Mouse (Mus musculus): ENCODE data around the gene Bglap3. TPM values are rescaled to one million over a fixed set of nuclear protein-coding genes. Genes with fewer than 3 reads are reported as not detected.

Bglap3 gene
- polyA plus RNA-seq, 1 experiment from 2014 or later = 0.28 TPM

GRCm38 (mm10) chr3:88409741-88410644, 37.5 kb upstream of the Bglap3 start, which contains the start of gene Pmf1:
Gene Pmf1 (minus strand): TSS chr3:88410331.
- peak; percentile 95 for ATAC-seq (replicated peaks; ENCODE audit: low FRiP score, low TSS enrichment, low read depth)
- no peaks in the 10 kb centered on the region for H3K27me3 ChIP-seq (replicated peaks; ENCODE audit: control insufficient read depth, insufficient read depth, low read length)
- peak; percentile 96 for DNase-seq (ENCODE audit: low spot score)
- H3K9ac ChIP-seq (ENCODE audit: low read length) = peak within 1 kb of the TSS; percentile 89
- H3K4me1 ChIP-seq (replicated peaks; ENCODE audit: control insufficient read depth, insufficient read depth, low read length) = peaks cover 22% of the 10 kb centered on the region
- under 1% methylated on average over 54 of the region's 54 CpGs for WGBS
- peaks cover 33% of the 10 kb centered on the region for H3K36me3 ChIP-seq (ENCODE audit: control insufficient read depth, insufficient read depth, low read length)
- peak within 1 kb of the TSS; percentile 66 for H3K4me2 ChIP-seq (ENCODE audit: low read length)
- peak within 1 kb of the TSS; percentile 76 for H3K4me3 ChIP-seq (ENCODE audit: low read depth, low read length)
- H3K9me3 ChIP-seq (ENCODE audit: control insufficient read depth, low read length) = no peaks in the 10 kb centered on the region
- H3K27ac ChIP-seq (ENCODE audit: low read depth) = peak within 1 kb of the TSS; percentile 94

GRCm38 (mm10) chr3:88408953-88409352, 36.4 kb upstream of the Bglap3 start:
- no peak for DNase-seq (ENCODE audit: low spot score)
- WGBS = 61% methylated on average over 5 of the region's 5 CpGs
- Histone ChIP-seq H3K4me1 (replicated peaks; ENCODE audit: control insufficient read depth, insufficient read depth, low read length) (peaks cover 22% of the 10 kb centered on the region), H3K27me3 (replicated peaks; ENCODE audit: control insufficient read depth, insufficient read depth, low read length) (no peaks in the 10 kb centered on the region), H3K4me2 (ENCODE audit: low read length) (peak overlapping the region; percentile 66), H3K9ac (ENCODE audit: low read length) (peak overlapping the region; percentile 89), H3K9me3 (ENCODE audit: control insufficient read depth, low read length) (no peaks in the 10 kb centered on the region), H3K27ac (ENCODE audit: low read depth) (no peak overlapping the region), H3K4me3 (ENCODE audit: low read depth, low read length) (peak overlapping the region; percentile 76), H3K36me3 (ENCODE audit: control insufficient read depth, insufficient read depth, low read length) (peaks cover 29% of the 10 kb centered on the region)
- no peak for ATAC-seq (replicated peaks; ENCODE audit: low FRiP score, low TSS enrichment, low read depth)

- H3K4me3 ChIP-seq (ENCODE audit: low read depth, low read length) = no peak overlapping the region
- ATAC-seq (replicated peaks; ENCODE audit: low FRiP score, low TSS enrichment, low read depth) = no peak
- no peak overlapping the region for H3K4me2 ChIP-seq (ENCODE audit: low read length)
- no peak overlapping the region for H3K9ac ChIP-seq (ENCODE audit: low read length)
- DNase-seq (ENCODE audit: low spot score) = no peak
- H3K27me3 ChIP-seq (replicated peaks; ENCODE audit: control insufficient read depth, insufficient read depth, low read length) = no peaks in the 10 kb centered on the region
- H3K27ac ChIP-seq (ENCODE audit: low read depth) = no peak overlapping the region
- H3K36me3 ChIP-seq (ENCODE audit: control insufficient read depth, insufficient read depth, low read length) = peaks cover 25% of the 10 kb centered on the region
- 53% methylated on average over 7 of the region's 7 CpGs for WGBS
- no peaks in the 10 kb centered on the region for H3K9me3 ChIP-seq (ENCODE audit: control insufficient read depth, low read length)
- peaks cover 22% of the 10 kb centered on the region for H3K4me1 ChIP-seq (replicated peaks; ENCODE audit: control insufficient read depth, insufficient read depth, low read length)
Measured at GRCm38 (mm10) chr3:88407529-88407928, 35.0 kb upstream of the Bglap3 start.

- ATAC-seq (replicated peaks; ENCODE audit: low FRiP score, low TSS enrichment, low read depth) (no peak), DNase-seq (ENCODE audit: low spot score) (peak; percentile 74)
- 0% methylated on average over 2 of the region's 2 CpGs for WGBS
- Histone ChIP-seq H3K27ac (ENCODE audit: low read depth) (no peak overlapping the region), H3K4me1 (replicated peaks; ENCODE audit: control insufficient read depth, insufficient read depth, low read length) (peaks cover 22% of the 10 kb centered on the region), H3K36me3 (ENCODE audit: control insufficient read depth, insufficient read depth, low read length) (peaks cover 21% of the 10 kb centered on the region), H3K4me2 (ENCODE audit: low read length) (no peak overlapping the region), H3K27me3 (replicated peaks; ENCODE audit: control insufficient read depth, insufficient read depth, low read length) (no peaks in the 10 kb centered on the region), H3K9ac (ENCODE audit: low read length) (no peak overlapping the region), H3K9me3 (ENCODE audit: control insufficient read depth, low read length) (no peaks in the 10 kb centered on the region), H3K4me3 (ENCODE audit: low read depth, low read length) (no peak overlapping the region)
Measured at GRCm38 (mm10) chr3:88407090-88407489, 34.5 kb upstream of the Bglap3 start.

GRCm38 (mm10) chr3:88403522-88404230, 31.1 kb upstream of the Bglap3 start:
- DNase-seq (ENCODE audit: low spot score) (no peak), ATAC-seq (replicated peaks; ENCODE audit: low FRiP score, low TSS enrichment, low read depth) (no peak)
- Histone ChIP-seq H3K27me3 (replicated peaks; ENCODE audit: control insufficient read depth, insufficient read depth, low read length) (no peaks in the 10 kb centered on the region), H3K4me1 (replicated peaks; ENCODE audit: control insufficient read depth, insufficient read depth, low read length) (peaks cover 10% of the 10 kb centered on the region), H3K27ac (ENCODE audit: low read depth) (no peak overlapping the region), H3K4me2 (ENCODE audit: low read length) (no peak overlapping the region), H3K4me3 (ENCODE audit: low read depth, low read length) (no peak overlapping the region), H3K36me3 (ENCODE audit: control insufficient read depth, insufficient read depth, low read length) (peaks cover 22% of the 10 kb centered on the region), H3K9ac (ENCODE audit: low read length) (no peak overlapping the region), H3K9me3 (ENCODE audit: control insufficient read depth, low read length) (no peaks in the 10 kb centered on the region)
- WGBS = 95% methylated on average over 10 of the region's 10 CpGs

- peaks cover 40% of the 10 kb centered on the region for H3K36me3 ChIP-seq (ENCODE audit: control insufficient read depth, insufficient read depth, low read length)
- no peak for ATAC-seq (replicated peaks; ENCODE audit: low FRiP score, low TSS enrichment, low read depth)
- no peaks in the 10 kb centered on the region for H3K9me3 ChIP-seq (ENCODE audit: control insufficient read depth, low read length)
- H3K4me3 ChIP-seq (ENCODE audit: low read depth, low read length) = no peak overlapping the region
- no peak overlapping the region for H3K9ac ChIP-seq (ENCODE audit: low read length)
- no peak for DNase-seq (ENCODE audit: low spot score)
- no peak overlapping the region for H3K4me2 ChIP-seq (ENCODE audit: low read length)
- no peaks in the 10 kb centered on the region for H3K27me3 ChIP-seq (replicated peaks; ENCODE audit: control insufficient read depth, insufficient read depth, low read length)
- 77% methylated on average over 2 of the region's 2 CpGs for WGBS
- H3K4me1 ChIP-seq (replicated peaks; ENCODE audit: control insufficient read depth, insufficient read depth, low read length) = no peaks in the 10 kb centered on the region
- H3K27ac ChIP-seq (ENCODE audit: low read depth) = no peak overlapping the region
Measured at GRCm38 (mm10) chr3:88398666-88399065, 26.1 kb upstream of the Bglap3 start.

- DNase-seq (ENCODE audit: low spot score) (no peak), ATAC-seq (replicated peaks; ENCODE audit: low FRiP score, low TSS enrichment, low read depth) (no peak)
- H3K4me3 ChIP-seq (ENCODE audit: low read depth, low read length) = no peak overlapping the region
- no peak overlapping the region for H3K4me2 ChIP-seq (ENCODE audit: low read length)
- no peak overlapping the region for H3K9ac ChIP-seq (ENCODE audit: low read length)
- peaks cover 30% of the 10 kb centered on the region for H3K36me3 ChIP-seq (ENCODE audit: control insufficient read depth, insufficient read depth, low read length)
- no peak overlapping the region for H3K27ac ChIP-seq (ENCODE audit: low read depth)
- H3K9me3 ChIP-seq (ENCODE audit: control insufficient read depth, low read length) = no peaks in the 10 kb centered on the region
- no peaks in the 10 kb centered on the region for H3K27me3 ChIP-seq (replicated peaks; ENCODE audit: control insufficient read depth, insufficient read depth, low read length)
- 93% methylated on average over 8 of the region's 8 CpGs for WGBS
- H3K4me1 ChIP-seq (replicated peaks; ENCODE audit: control insufficient read depth, insufficient read depth, low read length) = no peaks in the 10 kb centered on the region
Measured at GRCm38 (mm10) chr3:88395742-88396141, 23.2 kb upstream of the Bglap3 start.

GRCm38 (mm10) chr3:88395288-88395687, 22.7 kb upstream of the Bglap3 start:
- peaks cover 30% of the 10 kb centered on the region for H3K36me3 ChIP-seq (ENCODE audit: control insufficient read depth, insufficient read depth, low read length)
- no peaks in the 10 kb centered on the region for H3K4me1 ChIP-seq (replicated peaks; ENCODE audit: control insufficient read depth, insufficient read depth, low read length)
- H3K27me3 ChIP-seq (replicated peaks; ENCODE audit: control insufficient read depth, insufficient read depth, low read length) = no peaks in the 10 kb centered on the region
- no peak overlapping the region for H3K27ac ChIP-seq (ENCODE audit: low read depth)
- 94% methylated on average over 6 of the region's 6 CpGs for WGBS
- no peak overlapping the region for H3K9ac ChIP-seq (ENCODE audit: low read length)
- no peaks in the 10 kb centered on the region for H3K9me3 ChIP-seq (ENCODE audit: control insufficient read depth, low read length)
- H3K4me2 ChIP-seq (ENCODE audit: low read length) = no peak overlapping the region
- DNase-seq (ENCODE audit: low spot score) (no peak), ATAC-seq (replicated peaks; ENCODE audit: low FRiP score, low TSS enrichment, low read depth) (no peak)
- no peak overlapping the region for H3K4me3 ChIP-seq (ENCODE audit: low read depth, low read length)

Data from intestine, embryonic 14.5 days (tissue).